Mouse (Mus musculus) heart, postnatal 0 days (tissue): ENCODE measurements around the gene Gse1.

Source experiments
- CTCF ChIP-seq: IDR thresholded peaks from 2 replicates; pipeline ENCODE4 v1.5.1; 2016; ENCODE audit warnings: antibody characterized with exemption, control low read depth, low read depth
- EP300 ChIP-seq: IDR thresholded peaks from 2 replicates; pipeline ENCODE4 v1.6.1; 2016; ENCODE audit warnings: antibody characterized with exemption, low read depth

DNA sequence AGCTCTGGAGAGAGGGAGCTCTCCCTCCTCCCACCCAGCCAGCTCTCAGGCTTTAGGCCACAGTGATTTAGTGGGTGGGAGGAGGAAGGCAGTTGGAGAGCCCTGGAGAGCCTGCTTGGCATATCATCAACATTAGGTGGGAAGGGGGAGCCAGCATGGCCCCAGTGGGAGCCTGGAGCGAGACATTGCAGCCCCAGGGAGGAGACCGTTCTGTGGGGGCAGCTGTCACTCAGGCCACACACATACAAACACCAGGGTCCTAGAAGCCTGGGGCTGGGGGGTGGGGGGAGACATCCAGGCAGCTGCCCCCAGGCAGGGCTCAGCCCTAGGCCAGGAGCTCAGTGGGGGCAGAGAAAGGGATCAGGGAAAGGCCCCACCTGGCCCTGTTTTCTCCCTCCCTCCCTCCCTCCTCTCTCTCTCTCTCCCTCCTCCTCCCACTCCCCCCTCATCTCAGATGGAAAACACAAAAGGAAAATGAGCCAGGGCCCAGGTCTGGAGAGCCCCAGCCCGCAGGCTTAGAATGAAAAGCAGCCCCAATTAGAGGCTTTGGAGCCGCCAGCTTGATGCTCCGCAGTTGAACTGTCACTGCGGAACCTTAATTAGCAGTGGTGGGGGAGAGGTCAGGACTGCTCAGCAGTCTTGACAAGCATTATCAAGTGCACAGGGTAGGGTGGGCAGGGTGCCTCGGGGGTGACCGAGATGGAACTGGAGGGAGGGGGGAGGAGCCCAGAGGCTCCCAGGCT, 197.1 kb downstream of the Gse1 start:
- no peak for TF ChIP-seq CTCF
- no peak for TF ChIP-seq EP300
